In genomic region chr15:62092671-62093185, GRCm38 (mm10) we compare ENCODE assay signal across 8 mouse cellular contexts.
DNase-seq lines count a peak whose midpoint lies in the region; ATAC-seq lines count a peak whose summit lies in the region.

No protein-coding gene starts in this region.

- H3K27me3 ChIP-seq in embryonic facial prominence, embryonic 15.5 days = no peaks in the 10 kb centered on the region
- H3K27me3 ChIP-seq in limb, embryonic 10.5 days (ENCODE audit: low read depth, poor library complexity, severe bottlenecking) = no peaks in the 10 kb centered on the region
- no peaks in the 10 kb centered on the region for H3K27me3 ChIP-seq in stomach, embryonic 14.5 days (ENCODE audit: control insufficient read depth, insufficient read depth, low read length)

- intact Hi-C loops in gastrocnemius, postnatal 14 days (cut with DNase I; ENCODE audit: low total_unique reads) = loop anchor here (10.0 kb wide), 1 partner anchor 98 kb away; no protein-coding TSS in a partner anchor

- no peak overlapping the region for H3K27ac ChIP-seq in embryonic facial prominence, embryonic 15.5 days (replicated peaks)
- H3K27ac ChIP-seq in limb, embryonic 10.5 days = peak overlapping the region; percentile 70
- no peak overlapping the region for H3K27ac ChIP-seq in stomach, embryonic 14.5 days (ENCODE audit: low read length)

- peak; percentile 83 for ATAC-seq in CD4-positive, CD25-positive, alpha-beta regulatory T cell, adult 4 months
- ATAC-seq in embryonic facial prominence, embryonic 15.5 days (ENCODE audit: insufficient number of reproducible peaks, low FRiP score, low TSS enrichment, low read depth) = peak; percentile 37; the same call in 1 of the 2 replicates
- 0 out of 2 replicates have a peak, but pooled peaks have one; percentile 46 for ATAC-seq in stomach, embryonic 14.5 days (ENCODE audit: insufficient number of reproducible peaks, insufficient read depth, low FRiP score, low read depth)

- peaks cover 9% of the 10 kb centered on the region for H3K4me1 ChIP-seq in embryonic facial prominence, embryonic 15.5 days
- H3K4me1 ChIP-seq in limb, embryonic 10.5 days = peaks cover 19% of the 10 kb centered on the region
- H3K4me1 ChIP-seq in stomach, embryonic 14.5 days (ENCODE audit: control insufficient read depth, insufficient read depth, low read length) = 0 out of 2 replicates have a peak, but pooled peaks cover 10% of the 10 kb centered on the region

- 9% methylated on average over 5 of the region's 5 CpGs for WGBS in embryonic facial prominence, embryonic 15.5 days
- WGBS in limb, embryonic 10.5 days = 6% methylated on average over 5 of the region's 5 CpGs
- WGBS in stomach, embryonic 14.5 days = 8% methylated on average over 5 of the region's 5 CpGs

- peak; percentile 18 for DNase-seq in gastrocnemius, postnatal 14 days
- DNase-seq in gastrocnemius, adult 18-20 months (ENCODE audit: low spot score) = no peak
- DNase-seq in limb, embryonic 10.5 days (ENCODE audit: low spot score) = peak; percentile 46
- no peak for DNase-seq in cerebellum, adult 18-20 months
- DNase-seq in layer of hippocampus, adult 9-10 months (ENCODE audit: low spot score) = no peak

- H3K4me3 ChIP-seq in embryonic facial prominence, embryonic 15.5 days (replicated peaks) = no peak overlapping the region
- H3K4me3 ChIP-seq in limb, embryonic 10.5 days = no peak overlapping the region
- no peak overlapping the region for H3K4me3 ChIP-seq in stomach, embryonic 14.5 days (ENCODE audit: low read depth, low read length)

- H3K36me3 ChIP-seq in embryonic facial prominence, embryonic 15.5 days = no peaks in the 10 kb centered on the region
- no peaks in the 10 kb centered on the region for H3K36me3 ChIP-seq in limb, embryonic 10.5 days
- H3K36me3 ChIP-seq in stomach, embryonic 14.5 days (ENCODE audit: control insufficient read depth, insufficient read depth, low read length) = no peaks in the 10 kb centered on the region

- H3K9me3 ChIP-seq in embryonic facial prominence, embryonic 15.5 days (replicated peaks) = no peaks in the 10 kb centered on the region
- H3K9me3 ChIP-seq in limb, embryonic 10.5 days (replicated peaks) = no peaks in the 10 kb centered on the region
- no peaks in the 10 kb centered on the region for H3K9me3 ChIP-seq in stomach, embryonic 14.5 days (ENCODE audit: control insufficient read depth, low read depth, low read length)

- no peak overlapping the region for H3K9ac ChIP-seq in embryonic facial prominence, embryonic 15.5 days
- no peak overlapping the region for H3K9ac ChIP-seq in stomach, embryonic 14.5 days (replicated peaks; ENCODE audit: low read depth, low read length)

- H3K4me2 ChIP-seq in embryonic facial prominence, embryonic 15.5 days (replicated peaks) = no peak overlapping the region
- no peak overlapping the region for H3K4me2 ChIP-seq in stomach, embryonic 14.5 days (replicated peaks; ENCODE audit: low read depth, low read length)

Comparison
In these comparisons a context has a peak if more than half of its experiments do, and no peak if none do; other contexts are left out.
1. DNase-seq: peak in gastrocnemius, postnatal 14 days (single experiment) and limb, embryonic 10.5 days (single experiment); none in gastrocnemius, adult 18-20 months (single experiment), cerebellum, adult 18-20 months (0 of 2) and layer of hippocampus, adult 9-10 months (single experiment).
2. Peak in every context shown above with its lines, with median percentiles within 50 percentile points of each other: ATAC-seq.